Mouse (Mus musculus) bone marrow macrophage, adult 2 months (primary cell): ENCODE results near the gene Dpp6.

Experiments
- CTCF ChIP-seq: IDR thresholded peaks from 2 replicates; pipeline ENCODE4 v1.5.1; 2012; ENCODE audit warnings: low read depth, mild to moderate bottlenecking, low read length, moderate library complexity
- POLR2A ChIP-seq: IDR thresholded peaks from 2 replicates; pipeline ENCODE4 v1.6.1; 2012; ENCODE audit warnings: mild to moderate bottlenecking, low read depth, low read length, borderline replicate concordance

- TF ChIP-seq CTCF (no peak), POLR2A (no peak)
Observed at GRCm38 (mm10) chr5:27348181-27349095, 531.4 kb downstream of the Dpp6 start.
